Mouse (Mus musculus) G1E-ER4 (cell line): ENCODE measurements around the gene Leng9. TPM values are rescaled to one million over a fixed set of nuclear protein-coding genes. Genes with fewer than 3 reads are reported as not detected.

Source experiments
- GATA1 ChIP-seq: IDR thresholded peaks from one replicate; pipeline ENCODE4 v1.8.0; 2012; ENCODE audit warnings: low read length, inconsistent platforms
- polyA plus RNA-seq: library from polyadenylated mRNA; stranded (reverse); fragments of >175 nt; gene quantifications from 2 replicates; pipeline ENCODE4 v1.2.3, GENCODE M21; 2012

Gene Leng9
- polyA plus RNA-seq, 1 experiment: 3.7 TPM

- no peak for TF ChIP-seq GATA1
Measured at GRCm38 (mm10) chr7:4132998-4133397, 17.2 kb downstream of the Leng9 start.

DNA sequence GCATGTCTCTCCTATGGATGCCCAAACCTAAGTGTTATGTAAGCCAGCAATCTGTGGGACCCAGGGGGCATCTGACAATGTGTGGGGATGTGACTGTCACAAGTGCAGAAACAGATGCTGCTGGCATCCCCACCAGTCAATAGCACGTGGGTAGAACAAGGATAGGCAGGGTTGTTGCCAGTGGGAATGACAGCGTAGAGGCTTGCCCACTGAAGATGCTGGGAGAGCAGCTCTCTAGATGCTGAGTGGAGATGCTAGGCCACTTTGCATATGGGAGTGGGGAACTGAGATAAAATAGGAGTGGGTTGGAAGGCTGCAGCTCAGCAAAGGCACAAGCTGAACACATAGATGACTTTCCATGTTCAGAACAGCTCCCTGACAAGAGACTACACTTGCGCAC is 17.6 kb downstream of the Leng9 start:
- no peak for TF ChIP-seq GATA1

DNA sequence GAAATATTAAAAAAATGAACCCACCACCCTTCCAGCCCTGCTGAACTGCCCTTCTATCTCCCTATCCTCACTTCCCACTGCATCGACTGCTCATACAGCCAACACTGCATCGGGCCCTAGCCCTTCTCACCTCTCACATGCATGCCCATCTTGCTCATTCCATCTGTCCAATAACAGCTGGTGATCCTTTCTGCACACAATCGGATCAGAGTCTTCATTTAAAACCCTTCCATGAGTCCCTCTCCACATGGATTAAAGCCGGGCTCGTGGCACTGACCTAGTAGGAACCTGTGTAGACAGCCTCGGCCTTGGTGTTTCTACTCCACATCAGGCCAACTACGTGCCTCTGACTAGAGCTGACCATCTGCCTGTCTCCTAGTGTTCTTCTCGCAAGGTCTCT is 18.2 kb downstream of the Leng9 start:
- TF ChIP-seq GATA1: no peak

- TF ChIP-seq GATA1: no peak
Measured at GRCm38 (mm10) chr7:4130686-4131452, 19.3 kb downstream of the Leng9 start.

GRCm38 (mm10) chr7:4128860-4129259 is 21.3 kb downstream of the Leng9 start:
- no peak for TF ChIP-seq GATA1

DNA sequence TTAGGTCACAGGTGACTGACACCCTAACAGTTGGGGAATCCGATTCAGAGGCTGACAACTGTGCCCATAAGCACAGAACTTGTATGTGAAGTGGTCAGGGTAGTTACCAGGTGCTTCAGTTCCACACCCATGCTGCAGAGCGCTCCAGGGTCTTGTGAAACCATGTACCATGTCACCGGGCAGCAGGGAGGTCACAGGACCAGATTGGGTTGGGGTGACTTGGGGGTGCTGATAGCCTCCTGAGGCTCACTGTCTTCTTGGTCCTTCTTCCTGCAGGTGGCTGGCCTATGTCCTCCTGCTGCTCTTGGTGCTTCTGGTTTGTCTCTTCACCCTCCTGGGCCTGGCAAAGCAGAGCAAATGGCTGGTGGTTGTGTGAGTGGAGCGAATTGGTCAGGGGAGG is 22.3 kb downstream of the Leng9 start:
- no peak for TF ChIP-seq GATA1

- no peak for TF ChIP-seq GATA1
Measured at GRCm38 (mm10) chr7:4126992-4127785, 23.0 kb downstream of the Leng9 start.

DNA sequence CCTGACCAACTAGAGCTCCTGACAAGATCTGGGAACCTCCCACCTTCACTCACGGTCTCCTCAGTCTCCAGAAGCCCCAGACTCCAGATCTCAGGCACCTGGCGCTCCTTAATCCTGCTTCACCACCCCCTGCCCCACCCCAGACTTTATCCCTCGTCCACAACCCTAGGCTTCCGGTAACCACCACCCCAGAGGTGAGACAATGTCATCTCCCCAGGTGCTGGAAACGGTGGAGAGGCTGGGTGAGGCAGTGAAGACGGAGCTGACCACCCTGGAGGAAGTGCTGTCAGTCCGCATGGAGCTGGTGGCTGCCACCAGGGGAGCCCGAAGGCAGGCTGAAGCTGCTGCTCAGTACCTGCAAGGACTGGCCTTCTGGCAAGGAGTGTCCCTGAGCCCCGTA is 24.9 kb downstream of the Leng9 start:
- TF ChIP-seq GATA1: no peak

DNA sequence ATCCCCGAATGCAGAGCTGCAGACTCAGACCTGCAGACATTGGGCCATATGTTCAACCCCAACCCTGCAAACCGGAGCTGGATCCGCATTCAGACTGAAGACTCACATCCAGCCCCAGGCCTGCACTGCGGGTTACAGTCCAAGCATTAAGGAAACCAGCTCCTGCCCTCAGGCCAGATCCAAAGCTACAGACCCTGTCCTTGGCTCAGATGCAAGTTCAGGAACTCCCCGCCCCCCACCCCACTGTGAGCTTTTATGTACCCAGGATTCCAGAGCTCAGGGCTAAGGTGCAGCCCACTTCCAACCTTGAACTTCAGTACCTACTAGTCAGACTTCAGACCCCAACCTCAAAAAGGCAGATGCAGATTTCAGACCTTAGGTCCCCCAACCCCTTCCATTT is 25.3 kb downstream of the Leng9 start:
- no peak for TF ChIP-seq GATA1

GRCm38 (mm10) chr7:4124315-4124759 is 25.8 kb downstream of the Leng9 start:
- no peak for TF ChIP-seq GATA1

GRCm38 (mm10) chr7:4123732-4124131 is 26.4 kb downstream of the Leng9 start:
- no peak for TF ChIP-seq GATA1

DNA sequence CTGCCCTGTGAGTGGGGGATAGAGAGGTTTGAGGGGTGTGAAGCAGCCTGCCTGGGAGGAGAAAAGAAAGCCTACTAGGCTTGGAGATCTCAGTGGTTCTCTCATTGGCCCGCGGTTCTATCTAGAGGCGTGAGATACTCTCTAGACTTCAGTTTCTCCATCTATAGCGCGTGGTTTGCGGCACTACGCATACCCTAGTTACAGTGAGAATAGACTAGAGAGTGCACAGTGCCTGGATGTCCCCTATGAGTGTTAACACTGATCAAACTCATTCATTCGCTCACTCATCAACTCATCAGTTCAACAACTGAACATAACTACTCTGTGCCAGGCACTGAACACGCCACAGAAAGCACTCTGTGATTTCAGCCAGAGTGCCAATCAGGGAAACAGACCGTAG is 27.4 kb downstream of the Leng9 start:
- no peak for TF ChIP-seq GATA1

DNA sequence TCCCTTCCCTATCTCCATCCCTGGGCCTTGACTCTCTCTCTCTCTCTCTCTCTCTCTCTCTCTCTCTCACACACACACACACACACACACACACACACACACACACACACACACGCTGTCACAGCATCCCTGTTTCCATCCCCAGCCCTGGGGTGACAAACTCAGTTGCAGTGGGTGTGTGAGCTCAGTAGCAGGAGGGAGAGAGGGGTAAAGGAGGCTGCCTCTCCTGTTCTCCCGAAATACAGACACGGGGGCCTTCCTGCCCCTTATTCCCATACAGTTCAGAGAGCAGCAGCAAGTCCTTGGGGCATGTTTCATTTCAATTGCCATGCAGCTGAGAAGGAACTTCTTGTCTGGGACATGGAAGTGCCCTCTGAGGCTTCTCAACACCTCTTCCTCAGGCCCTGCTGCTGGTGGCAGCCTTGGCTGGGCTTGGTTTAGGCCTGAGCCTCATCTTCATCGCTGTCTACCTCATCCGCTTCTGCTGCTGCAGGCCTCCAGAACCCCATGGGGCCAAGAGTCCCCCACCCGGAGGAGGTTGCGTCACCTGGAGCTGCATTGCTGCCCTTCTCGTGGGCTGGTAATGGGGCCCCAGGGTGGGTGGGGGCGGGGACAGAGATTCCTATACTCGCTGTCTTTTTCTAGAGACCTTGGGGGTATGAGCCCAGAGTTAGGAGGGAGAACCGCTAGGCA is 28.0 kb downstream of the Leng9 start:
- TF ChIP-seq GATA1: no peak

DNA sequence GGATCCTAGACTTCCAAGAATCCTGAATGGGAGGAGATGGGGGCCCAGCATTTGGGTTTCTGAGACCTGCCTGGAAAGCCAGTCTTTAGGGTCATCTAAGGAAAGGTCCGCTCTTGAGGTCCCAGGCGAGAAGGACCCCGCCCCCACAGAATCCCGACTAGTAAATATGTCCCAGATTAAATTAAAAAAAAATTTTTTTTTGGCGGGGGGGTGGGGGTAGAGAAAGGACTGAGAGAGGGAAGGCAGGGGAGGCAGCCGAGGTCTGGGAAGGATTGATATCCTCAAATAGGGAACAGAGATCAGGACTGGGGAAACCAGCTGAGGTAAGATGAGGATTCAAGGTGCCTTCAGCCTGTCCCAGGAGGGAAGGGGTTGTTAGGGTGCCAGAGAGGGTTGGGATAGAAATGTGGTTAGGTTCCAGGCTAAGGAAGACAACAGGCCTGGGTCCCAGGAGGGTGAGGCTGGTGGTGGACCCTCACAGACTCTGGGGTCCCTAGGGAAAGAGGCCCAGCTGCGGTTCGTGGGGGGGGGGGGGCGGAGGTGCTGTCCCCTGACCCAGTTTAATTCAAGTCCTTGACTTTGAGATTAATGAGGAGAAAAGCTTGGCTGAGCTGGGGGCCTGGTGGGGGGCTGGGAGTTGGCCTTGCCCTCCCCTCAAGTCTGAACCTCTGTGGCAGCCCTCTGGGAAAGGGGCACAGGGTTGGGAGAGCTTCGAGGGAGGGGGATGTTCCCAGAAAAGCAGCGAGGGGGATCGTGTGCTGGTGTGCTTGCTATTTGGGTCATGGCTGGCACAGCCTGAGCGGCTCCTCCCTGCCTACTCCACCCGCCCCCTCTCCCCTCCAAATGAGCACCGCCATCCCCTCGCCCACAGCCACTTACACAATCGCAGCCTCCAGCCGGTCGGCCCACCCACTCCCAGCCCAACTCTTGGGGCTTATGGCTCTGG is 29.9 kb downstream of the Leng9 start:
- TF ChIP-seq GATA1: no peak

GRCm38 (mm10) chr7:4119344-4119902 is 30.8 kb downstream of the Leng9 start, which contains the start of gene Ttyh1:
Gene Ttyh1 (plus strand): TSS chr7:4119408.
- TF ChIP-seq GATA1: no peak
